Mouse (Mus musculus): ENCODE measurements around the gene Hspbp1.

DNA sequence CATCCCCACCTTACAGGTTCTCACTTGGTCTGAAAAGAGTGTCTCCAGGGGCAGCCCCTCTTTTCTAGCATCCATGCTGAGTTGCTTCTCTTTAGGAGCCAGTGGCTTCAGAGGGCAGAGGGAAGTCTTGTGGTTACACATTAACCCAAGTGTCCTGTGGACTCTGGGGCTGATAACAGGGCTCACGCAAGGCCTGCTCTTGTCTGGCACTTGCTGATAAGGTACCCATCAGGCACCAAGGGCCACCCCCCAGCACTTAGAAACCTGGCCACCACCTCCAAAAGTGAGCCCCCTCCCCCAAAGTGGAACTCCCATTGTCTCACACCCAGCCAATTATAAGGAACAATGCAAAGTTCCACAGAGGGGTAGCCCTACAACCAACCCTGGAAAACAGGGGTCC lies 54.7 kb downstream of the Hspbp1 start:
- no peak for TF ChIP-seq CTCF (IDR thresholded peaks at IDR 0.05; ENCODE audit: low read depth, low read length)
- no peak for TF ChIP-seq EP300 (IDR thresholded peaks at IDR 0.05; ENCODE audit: insufficient read depth, low read depth, low read length)

Data from ES-Bruce4 (cell line).